Mouse (Mus musculus): Measurements from ENCODE around the gene Ipmk. TPM values are rescaled to one million over a fixed set of nuclear protein-coding genes. Genes with fewer than 3 reads are reported as not detected.
"Not testable (repeated sequence)": the region's sequence is repeated elsewhere in the genome, so short reads cannot be mapped to it uniquely, and the experiment has no call there.

The Ipmk gene
- total RNA-seq, 2 experiments from 2014 or later: 10.8 to 11.8 TPM

GRCm38 (mm10) chr10:71361836-71362562, 14.4 kb downstream of the Ipmk start:
- intact Hi-C loops (cut with DNase I; ENCODE audit: low total_unique reads): no loop called here
- no peak for DNase-seq

DNA sequence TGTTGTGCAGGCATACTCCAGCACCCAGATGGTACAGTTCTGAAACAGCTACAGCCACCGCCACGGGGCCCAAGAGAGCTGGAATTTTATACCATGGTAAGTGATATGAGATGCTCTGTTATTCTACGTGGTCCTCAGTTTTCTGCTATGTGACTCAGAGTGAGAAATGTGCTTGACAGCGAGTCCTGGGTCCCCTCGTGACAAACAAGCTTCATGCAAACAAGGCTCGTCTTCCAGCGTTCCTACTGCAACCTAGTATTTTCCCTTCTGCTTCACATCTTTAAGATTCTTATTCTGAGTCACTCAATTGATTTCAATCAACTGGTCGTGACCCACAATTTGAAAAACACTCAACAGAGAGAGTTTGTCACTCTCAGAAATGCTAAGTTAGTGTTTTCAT, 15.9 kb downstream of the Ipmk start:
- intact Hi-C loops (cut with DNase I; ENCODE audit: low total_unique reads): no loop called here
- no peak for DNase-seq

- intact Hi-C loops (cut with DNase I; ENCODE audit: low total_unique reads): no loop called here
- no peak for DNase-seq
These were observed 16.3 kb downstream of the Ipmk start for GRCm38 (mm10) chr10:71363858-71364257.

DNA sequence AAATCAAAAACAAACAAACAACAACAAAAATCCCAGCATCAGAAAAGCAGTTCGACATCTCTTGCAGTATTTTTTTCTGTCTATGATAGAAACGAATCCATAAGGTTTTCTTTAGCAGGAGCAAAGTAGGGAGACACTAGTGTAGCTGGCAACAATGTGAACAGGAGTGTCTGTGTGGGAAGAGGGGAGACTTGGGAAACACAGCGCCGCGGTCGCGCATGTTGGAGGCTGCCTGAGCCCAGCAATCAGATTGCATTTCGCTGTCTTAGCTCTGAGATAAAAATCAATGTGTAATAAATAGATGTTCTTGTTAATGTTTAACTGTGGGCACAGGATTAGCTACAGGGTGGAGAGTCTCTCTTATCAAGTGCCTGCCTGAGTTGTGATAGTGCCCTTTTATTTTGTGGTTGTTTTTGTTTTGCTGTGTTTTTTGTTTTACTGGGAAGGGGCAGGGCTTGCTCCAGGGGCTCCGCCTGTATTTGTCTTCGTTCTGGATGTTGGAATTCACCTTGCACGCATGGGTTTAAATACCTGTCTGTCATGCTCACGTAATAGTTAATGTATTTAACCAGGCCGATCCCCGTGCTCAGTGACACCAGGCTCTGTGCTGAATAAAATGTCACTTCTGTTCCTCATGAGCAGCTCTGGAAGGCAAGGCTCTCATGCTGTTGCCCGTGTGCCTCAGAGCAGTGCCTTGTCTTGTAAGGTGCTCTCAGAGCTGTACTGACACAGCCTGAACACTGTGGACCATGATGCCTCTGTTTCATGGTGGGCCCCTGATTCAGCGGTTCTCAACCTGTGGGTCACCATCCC, 20.8 kb downstream of the Ipmk start:
- no peak for DNase-seq
- intact Hi-C loops (cut with DNase I; ENCODE audit: low total_unique reads): no loop called here

GRCm38 (mm10) chr10:71369466-71369865, 21.9 kb downstream of the Ipmk start:
- intact Hi-C loops (cut with DNase I; ENCODE audit: low total_unique reads): no loop called here
- DNase-seq: no peak

DNA sequence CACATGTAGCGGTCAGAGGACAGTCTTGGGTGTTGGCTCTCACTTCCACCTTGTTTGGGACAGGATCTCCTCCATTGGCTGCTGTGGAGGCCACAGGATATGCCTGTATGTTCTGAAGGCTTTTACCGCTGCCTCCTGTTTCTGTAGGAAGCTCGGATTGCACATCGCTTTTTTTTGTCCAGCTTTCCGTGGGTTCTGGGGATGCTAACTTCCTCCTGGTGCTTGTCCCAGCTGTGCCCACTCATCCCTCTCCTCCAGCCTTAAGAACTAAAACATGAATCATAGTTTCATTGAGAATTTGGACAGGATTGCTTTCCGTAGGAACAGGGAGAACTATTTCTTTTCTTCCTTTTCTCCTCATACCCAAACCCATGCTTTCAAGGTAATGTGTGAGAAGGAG, 24.3 kb downstream of the Ipmk start:
- no peak for DNase-seq
- intact Hi-C loops (cut with DNase I; ENCODE audit: low total_unique reads): no loop called here

- intact Hi-C loops (cut with DNase I; ENCODE audit: low total_unique reads): no loop called here
These were observed 26.1 kb downstream of the Ipmk start for GRCm38 (mm10) chr10:71373706-71374105.

DNA sequence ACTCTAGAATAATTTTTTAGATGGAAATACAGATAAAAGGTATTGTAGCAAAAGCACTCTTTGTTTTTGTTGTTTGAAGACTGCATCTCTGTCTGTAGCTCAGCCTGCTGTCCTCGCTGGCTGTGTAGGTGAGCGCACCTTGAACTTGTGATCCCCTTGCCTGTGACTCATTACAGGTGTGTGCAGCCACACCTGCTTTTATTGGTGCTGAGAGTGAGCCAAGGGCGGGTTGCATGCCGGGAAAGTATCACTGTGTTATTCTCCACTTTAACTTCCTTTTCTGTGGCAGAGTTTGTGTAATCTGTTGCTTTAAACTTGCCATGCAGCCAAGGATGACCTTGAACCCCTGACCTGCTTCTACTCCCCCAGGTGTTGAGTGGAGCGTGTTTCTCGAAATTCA, 28.5 kb downstream of the Ipmk start:
- intact Hi-C loops (cut with DNase I; ENCODE audit: low total_unique reads): no loop called here
- DNase-seq: no peak

More at GRCm38 (mm10) chr10:71373706-71374105, 26.1 kb downstream of the Ipmk start:
- DNase-seq: no peak

- DNase-seq: no peak
- intact Hi-C loops (cut with DNase I; ENCODE audit: low total_unique reads): no loop called here
These were observed 32.8 kb downstream of the Ipmk start for GRCm38 (mm10) chr10:71380406-71380805.

DNA sequence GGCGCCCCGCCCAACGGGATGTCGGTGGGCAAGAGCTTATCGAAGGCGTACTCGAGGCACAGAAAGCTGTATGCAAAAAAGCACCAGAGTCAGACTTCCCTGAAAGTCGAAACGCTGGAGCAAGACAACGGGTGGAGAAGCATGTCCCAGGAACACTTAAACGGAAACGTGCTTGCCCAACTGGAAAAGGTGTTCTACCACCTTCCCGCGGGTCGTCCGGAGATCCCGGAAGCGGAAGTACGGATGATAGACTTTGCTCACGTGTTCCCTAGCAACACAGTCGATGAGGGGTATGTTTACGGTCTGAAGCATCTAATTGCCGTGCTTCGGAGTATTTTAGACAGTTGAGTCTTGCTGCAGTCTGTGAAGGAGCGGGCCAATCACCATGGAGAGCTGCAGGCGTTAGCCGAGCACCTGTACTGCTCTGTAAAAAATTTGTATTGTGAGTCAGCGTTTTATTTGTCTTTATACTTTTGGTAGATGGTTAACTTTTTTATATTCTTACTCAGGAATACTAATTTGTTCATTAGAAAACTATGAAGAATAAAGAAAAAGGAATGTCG, 34.0 kb downstream of the Ipmk start:
- intact Hi-C loops (cut with DNase I; ENCODE audit: low total_unique reads): no loop called here
- no peak for DNase-seq

DNA sequence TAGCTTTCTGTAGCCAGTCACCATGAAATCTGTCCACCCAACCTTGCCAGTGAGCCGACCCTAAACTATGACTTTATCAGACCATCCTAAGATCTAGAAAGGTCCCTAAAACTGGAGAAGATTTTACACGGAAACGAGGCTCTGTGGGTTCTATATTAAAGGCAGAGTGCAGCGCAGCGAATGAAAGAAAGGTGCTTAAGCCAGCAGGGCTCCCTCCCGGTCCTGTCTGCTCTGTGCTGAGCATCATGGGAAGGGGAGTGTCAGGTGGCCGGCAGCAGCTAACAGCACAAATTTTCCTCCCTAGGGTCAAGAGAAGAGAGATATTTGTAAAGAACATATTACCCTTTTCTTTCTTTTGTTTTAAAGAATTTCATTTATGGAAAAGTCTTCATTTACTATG, 34.5 kb downstream of the Ipmk start:
- DNase-seq: no peak
- intact Hi-C loops (cut with DNase I; ENCODE audit: low total_unique reads): no loop called here

- intact Hi-C loops (cut with DNase I; ENCODE audit: low total_unique reads): no loop called here
- DNase-seq: no peak
These were observed 35.4 kb downstream of the Ipmk start for GRCm38 (mm10) chr10:71382858-71383551.

DNA sequence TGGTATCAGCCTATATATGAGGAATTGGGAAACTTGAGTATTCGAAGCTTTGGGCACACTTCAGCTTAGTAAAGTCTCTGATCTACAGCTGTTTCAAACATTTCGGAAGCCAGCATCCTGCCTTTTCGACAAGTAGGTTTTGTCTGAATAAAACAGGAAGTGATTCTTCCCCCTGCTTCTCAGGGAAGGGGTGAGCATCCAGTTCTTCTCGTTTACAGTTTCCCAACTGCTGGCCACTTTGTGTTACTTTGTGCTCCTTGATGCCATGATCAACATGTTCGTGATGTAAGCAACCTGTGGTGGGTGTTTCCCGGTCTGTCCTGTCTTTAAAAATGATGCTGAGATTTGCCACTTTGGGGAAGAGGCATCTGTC, 36.0 kb downstream of the Ipmk start:
- intact Hi-C loops (cut with DNase I; ENCODE audit: low total_unique reads); DNase-seq: not testable (repeated sequence)

GRCm38 (mm10) chr10:71384159-71385044, 36.8 kb downstream of the Ipmk start:
- no peak for DNase-seq
- intact Hi-C loops (cut with DNase I; ENCODE audit: low total_unique reads): no loop called here

- DNase-seq: no peak
- intact Hi-C loops (cut with DNase I; ENCODE audit: low total_unique reads): no loop called here
These were observed 41.7 kb downstream of the Ipmk start for GRCm38 (mm10) chr10:71389311-71389710.

- intact Hi-C loops (cut with DNase I; ENCODE audit: low total_unique reads): no loop called here
- DNase-seq: no peak
These were observed 51.0 kb downstream of the Ipmk start for GRCm38 (mm10) chr10:71398383-71399145.

DNA sequence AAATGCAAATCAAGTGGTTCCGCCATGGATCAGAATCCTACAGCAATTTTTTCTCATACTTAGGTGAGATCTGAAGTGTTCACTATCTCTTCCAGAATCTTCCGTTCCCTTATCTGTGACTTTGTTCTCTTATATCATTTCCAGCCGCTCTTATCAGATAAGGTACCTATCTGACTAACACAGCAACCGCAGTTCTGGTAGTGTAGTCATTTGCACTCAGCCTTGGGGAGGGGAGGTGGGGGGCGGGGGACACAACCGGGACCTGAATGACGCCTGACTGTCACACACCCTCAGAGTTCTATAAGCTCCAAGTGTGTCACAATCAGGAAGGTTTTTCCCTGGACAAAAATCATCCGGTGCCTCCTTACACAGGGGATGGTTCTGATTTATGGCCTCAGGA, 51.8 kb downstream of the Ipmk start:
- intact Hi-C loops (cut with DNase I; ENCODE audit: low total_unique reads): no loop called here
- DNase-seq: no peak

DNA sequence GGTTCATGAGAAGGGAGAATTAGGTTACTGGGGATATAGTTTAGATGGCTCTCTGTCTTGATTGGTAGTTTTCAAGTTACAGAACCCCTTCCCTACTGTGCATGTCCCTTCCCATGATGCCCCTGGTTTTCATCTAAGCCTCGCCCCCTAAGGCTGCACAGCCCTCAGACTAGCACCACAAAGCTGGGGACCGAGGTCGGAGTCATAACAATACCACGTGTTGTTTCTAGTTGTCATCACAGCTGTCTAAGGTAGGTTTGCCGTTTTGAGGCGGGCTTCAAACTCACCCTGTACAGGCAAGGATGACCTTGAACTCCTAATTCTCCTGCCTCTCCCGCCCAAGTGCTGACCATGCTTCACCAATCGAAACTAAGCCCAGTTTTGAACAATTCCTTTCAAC, 52.4 kb downstream of the Ipmk start:
- intact Hi-C loops (cut with DNase I; ENCODE audit: low total_unique reads): loop anchor here (2.0 kb wide), 1 partner anchor 73 kb away; no protein-coding TSS in a partner anchor
- no peak for DNase-seq

Measured in gastrocnemius, postnatal 14 days (tissue).